Mouse (Mus musculus): ENCODE measurements around the gene Adk. TPM values are rescaled to one million over a fixed set of nuclear protein-coding genes. Genes with fewer than 3 reads are reported as not detected.
A peak's percentile ranks its signal among the peaks of the same experiment; 100 is the strongest.

The Adk gene
- total RNA-seq (2021) = 10 to 100 TPM; 85.9 to 86.1 TPM
- long read RNA-seq, experiment 1, transcript Adk-201 (11 exons, 1,782 nt) = major isoform, 59 of 81 reads
- long read RNA-seq, experiment 1, transcript Adk-207 (11 exons, 1,818 nt) = minor isoform, 14 of 81 reads
- long read RNA-seq, experiment 1, partial matches to known transcripts = 0 of 81 reads
- long read RNA-seq, experiment 1, other reads (novel, unspliced or antisense) = 5 of 81 reads
- long read RNA-seq, experiment 2, transcript Adk-207 (11 exons, 1,818 nt) = minor isoform, 10 of 68 reads
- long read RNA-seq, experiment 2, transcript Adk-201 (11 exons, 1,782 nt) = major isoform, 55 of 68 reads
- long read RNA-seq, experiment 2, partial matches to known transcripts = 1 of 68 reads
- long read RNA-seq, experiment 2, other reads (novel, unspliced or antisense) = 0 of 68 reads

- DNase-seq = peak; percentile 95
These were observed at the start of gene Adk, which contains the start of gene Ap3m1 for GRCm38 (mm10) chr14:21052112-21052780. TSS of gene Adk (plus strand) at chr14:21052574. TSS of gene Ap3m1 (minus strand) at chr14:21052508.

GRCm38 (mm10) chr14:21013800-21014334, 38.5 kb upstream of the Adk start:
- DNase-seq = no peak

DNA sequence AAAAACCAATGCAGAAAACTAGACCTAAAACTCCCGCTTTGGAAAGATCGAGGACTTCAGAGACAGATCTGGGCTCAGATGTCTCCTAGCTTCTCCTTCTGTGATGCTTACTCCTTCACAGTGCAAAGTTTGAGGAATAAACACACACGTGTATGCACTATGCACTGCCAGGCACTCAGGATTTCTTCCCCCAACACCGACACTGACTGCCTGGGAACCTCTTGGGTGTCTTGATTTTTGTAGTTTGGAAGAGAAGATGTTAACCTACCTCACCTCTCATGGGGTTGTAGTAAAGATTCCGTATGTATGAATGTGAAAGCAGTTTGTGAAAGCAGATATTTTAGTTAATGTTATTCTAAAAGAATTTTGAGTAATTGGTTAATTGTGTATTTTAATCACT, 34.5 kb upstream of the Adk start:
- no peak for DNase-seq

DNA sequence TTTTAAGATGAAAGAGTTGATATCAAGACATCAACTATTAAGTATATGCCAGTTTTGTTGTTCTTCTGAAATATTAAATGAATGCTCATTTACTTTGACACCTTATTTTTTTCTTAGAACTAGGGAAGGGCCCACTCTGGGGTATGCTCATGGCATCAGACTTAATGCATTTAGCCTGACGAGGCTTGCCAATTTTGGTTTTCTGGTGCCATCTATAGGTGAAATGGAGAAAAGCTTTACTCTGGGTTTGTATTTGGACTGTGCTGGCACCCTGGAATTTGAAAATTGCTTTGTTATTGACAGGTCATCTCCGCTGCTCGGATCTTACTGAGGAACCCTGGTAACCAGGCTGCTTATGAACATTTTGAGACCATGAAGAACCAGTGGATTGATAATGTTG, 33.4 kb upstream of the Adk start:
- DNase-seq = no peak

DNA sequence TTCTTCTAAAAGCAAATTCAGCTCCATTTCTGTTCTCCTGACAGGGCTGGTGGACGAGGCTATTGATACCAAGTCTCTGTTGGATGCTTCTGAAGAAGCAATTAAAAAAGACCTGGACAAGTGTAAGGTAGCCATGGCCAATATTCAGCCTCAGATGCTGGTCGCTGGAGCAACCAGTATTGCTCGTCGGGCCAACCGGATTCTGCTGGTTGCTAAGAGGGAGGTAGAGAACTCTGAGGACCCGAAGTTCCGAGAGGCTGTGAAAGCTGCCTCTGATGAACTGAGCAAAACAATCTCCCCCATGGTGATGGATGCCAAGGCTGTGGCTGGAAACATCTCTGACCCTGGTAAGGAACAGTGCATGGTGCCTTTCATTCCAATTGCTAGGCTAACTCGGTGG, 31.9 kb upstream of the Adk start:
- no peak for DNase-seq

GRCm38 (mm10) chr14:21027542-21027941, 24.8 kb upstream of the Adk start:
- no peak for DNase-seq

DNA sequence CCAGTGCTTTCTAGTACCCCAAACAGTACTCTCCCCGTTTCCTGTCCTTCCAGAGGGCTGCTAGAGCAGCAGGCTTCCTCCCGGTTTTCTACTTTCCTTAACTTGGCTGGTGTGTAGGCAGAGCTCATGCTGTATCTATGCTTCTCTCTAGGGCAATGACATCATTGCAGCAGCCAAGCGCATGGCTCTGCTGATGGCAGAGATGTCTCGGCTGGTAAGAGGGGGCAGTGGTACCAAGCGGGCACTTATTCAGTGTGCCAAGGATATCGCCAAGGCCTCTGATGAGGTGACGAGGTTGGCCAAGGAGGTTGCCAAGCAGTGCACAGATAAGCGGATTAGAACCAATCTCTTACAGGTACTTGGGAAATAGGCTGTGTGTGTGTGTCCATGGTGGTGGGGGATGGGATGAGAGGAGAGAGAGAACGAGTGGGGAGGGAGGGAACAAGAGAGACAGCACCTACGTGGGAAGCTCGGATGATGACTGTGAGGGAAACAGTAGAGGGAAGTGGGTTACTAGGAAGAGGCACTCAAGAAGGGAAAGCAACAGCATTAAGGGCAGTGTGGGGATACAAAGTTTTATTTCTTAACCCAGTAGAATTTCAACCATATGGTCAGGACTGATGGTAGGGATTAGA, 23.2 kb upstream of the Adk start:
- no peak for DNase-seq

- peak; percentile 16 for DNase-seq
These were observed 20.4 kb upstream of the Adk start for GRCm38 (mm10) chr14:21031783-21032511.

GRCm38 (mm10) chr14:21034271-21034670, 18.1 kb upstream of the Adk start:
- no peak for DNase-seq

- DNase-seq = no peak
These were observed 17.6 kb upstream of the Adk start for GRCm38 (mm10) chr14:21034791-21035190.

GRCm38 (mm10) chr14:21039077-21039476, 13.3 kb upstream of the Adk start:
- no peak for DNase-seq

GRCm38 (mm10) chr14:21039623-21040022, 12.8 kb upstream of the Adk start:
- DNase-seq = no peak

DNA sequence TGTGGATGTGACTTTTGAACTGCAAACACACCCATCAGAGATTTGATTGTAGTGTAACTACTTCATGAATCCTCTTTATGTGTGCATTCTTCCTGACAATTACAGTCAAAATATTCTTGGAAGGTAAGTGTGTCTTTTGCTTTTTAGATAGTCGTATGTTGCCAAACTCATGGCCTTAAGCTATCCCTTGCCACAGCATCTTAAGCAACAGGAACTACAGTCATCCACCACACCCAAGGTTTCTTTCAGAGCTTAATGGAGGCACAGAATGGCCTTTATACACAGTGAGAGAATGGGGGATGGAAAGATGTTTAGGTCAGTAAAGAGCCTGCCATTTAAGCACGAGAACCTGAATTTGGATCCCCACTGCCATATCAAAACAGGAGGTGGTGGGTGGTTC, 4.5 kb upstream of the Adk start:
- no peak for DNase-seq

DNA sequence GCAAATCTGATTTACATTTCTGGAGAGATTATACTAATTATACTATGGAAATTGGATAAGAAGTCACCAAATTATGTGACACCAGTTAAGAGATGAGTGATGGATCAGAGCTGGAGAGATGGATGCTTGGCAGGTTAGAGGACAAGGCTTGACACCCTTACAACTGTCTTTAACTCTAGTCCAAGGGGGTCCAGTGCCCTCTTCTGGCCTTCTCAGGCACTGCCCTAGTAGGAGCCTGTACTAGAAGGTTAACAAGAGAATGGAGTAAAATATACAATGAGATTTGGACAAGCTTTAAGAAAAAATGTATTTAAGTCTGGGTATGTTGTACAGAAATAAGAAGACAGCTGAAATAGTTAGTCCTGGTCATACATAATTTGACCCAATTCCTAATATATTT, 3.5 kb upstream of the Adk start:
- DNase-seq = peak; percentile 36

GRCm38 (mm10) chr14:21050734-21051133, 1.6 kb upstream of the Adk start:
- peak; percentile 29 for DNase-seq

DNA sequence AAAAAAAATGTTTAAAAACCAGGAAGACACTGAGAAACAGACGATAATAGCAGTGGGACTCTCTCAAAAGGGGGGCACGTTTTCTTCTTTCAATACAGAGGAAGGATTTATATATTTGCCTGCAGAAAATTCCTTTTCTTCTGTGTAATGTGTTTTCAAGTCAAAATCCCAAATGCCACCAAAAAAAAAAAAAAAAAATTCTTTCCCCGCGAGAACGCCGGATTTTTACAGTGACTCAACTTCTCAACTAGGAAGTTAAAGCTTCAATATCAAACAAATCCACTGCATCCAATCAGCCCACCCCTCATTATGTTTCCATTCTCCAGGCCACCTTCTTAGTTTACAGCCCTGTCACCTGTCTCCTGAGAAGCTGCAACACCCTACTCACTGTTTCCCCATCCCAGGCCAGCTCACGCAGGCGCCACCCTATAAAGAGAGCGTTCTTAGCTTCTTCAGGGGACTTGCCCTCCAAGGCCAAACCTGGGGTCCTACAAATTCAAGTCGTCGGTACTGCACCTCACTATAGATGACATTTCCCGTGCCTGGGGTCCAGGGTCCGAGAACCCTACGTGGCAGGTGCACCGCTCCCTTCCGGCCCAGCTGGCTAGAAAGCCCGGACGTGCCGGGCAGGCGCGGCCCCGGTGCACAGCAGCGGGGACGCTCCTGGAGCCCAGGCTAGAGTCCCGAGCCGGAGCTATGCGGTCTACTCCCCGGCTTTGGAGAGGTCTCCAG, 828 bp upstream of the Adk start:
- DNase-seq = no peak

GRCm38 (mm10) chr14:21052781-21053130, 382 bp downstream of the Adk start:
- peak; percentile 73 for DNase-seq

DNA sequence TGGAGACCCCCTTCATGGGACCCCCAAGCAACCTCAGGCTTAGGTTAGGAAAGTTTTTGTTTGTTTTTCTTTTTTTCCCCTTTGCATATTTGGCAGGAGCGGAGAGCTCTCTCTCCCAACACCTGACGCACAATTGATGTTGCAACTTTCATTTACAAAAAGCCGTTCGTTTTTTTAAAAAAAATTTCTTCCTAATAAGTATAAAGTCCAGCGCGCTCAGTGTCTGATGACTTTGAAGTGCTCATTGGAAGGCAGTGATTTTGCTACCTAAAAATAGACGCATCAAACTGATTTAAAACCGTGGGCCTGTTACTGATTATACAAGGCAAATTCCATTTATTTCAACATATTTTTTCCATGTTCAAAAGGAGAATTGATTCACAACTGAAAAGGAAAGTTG, 777 bp downstream of the Adk start:
- no peak for DNase-seq

DNA sequence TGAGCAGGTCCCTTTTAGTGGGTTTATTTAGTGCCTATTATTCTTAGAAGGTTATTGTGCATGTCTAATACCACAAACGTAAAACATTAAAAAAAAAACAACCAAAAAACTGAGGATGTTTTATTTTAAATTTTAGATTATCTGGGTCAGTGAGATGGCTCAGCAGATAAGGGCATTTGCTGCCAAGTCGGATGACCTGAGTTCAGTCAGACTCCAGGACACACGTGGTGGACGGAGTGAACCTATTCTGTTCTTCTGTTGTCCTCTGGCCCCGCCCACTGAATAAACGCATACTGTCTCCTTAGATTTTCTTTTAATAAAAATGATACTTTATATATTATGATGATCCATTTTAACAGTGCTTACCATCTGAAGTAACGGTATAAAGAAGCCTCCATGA, 1.2 kb downstream of the Adk start:
- no peak for DNase-seq

DNA sequence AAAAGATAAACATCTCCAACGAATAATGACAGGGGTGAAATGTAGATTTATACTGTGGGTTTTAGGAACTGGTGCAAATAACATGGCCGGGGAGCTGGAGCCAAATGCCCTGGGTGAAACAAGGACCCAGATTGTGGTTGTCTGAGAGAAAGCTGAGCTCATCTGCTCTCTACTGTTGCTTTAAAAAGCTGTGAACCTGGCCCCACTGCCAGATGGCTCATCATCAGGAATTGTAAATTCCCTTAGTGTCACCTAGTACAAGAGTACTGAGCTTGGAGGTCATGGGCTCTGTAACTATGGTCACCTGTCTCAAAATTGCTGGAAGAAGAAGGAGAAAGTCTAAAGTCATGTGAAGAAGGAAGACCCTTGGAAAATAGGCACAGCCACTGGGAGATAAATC, 6.6 kb downstream of the Adk start:
- no peak for DNase-seq

DNA sequence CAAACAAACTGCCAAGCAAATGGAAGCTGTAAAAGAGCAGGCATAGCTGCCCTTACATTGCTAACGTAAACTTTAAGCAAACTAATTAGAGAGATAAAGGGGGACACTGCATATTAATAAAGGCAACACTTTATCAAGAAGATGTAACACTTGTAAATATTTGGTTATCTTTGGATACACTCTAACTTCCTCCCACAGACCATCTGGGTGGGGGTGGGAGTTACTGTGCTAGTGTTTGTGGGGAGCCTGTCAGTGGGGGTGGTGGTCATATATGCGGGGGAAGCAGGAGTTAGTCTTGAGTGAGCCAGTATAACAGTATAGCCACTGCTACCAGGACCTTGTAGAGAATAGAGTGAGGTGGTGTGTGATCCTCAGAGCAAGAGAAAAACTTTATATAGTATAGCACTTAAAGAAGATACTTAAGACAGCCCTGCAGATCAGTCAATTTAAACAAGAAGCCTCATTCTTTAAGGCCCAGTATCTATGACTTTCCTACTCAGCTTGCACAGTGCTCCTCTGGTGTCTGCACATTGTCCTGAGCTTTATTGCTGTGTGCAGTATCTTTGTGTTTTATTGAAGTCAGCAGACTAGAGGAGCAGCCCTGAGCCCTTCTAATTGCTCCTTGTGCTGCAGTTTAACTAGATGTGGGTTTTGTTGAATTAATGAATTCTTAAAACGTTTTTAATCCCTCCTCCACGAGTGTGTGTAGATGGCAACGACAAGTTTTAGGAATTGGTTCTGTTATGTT, 10.6 kb downstream of the Adk start:
- no peak for DNase-seq

Data from gastrocnemius, postnatal 10 days (tissue).